Mouse (Mus musculus) heart, postnatal 14 days (tissue): Measurements from ENCODE around the gene Sphk2. TPM values are rescaled to one million over a fixed set of nuclear protein-coding genes. Genes with fewer than 3 reads are reported as not detected.
"Not testable (repeated sequence)": the region's sequence is repeated elsewhere in the genome, so short reads cannot be mapped to it uniquely, and the experiment has no call there.

ENCODE experiments used
- DNase-seq, 2 experiments: peaks; one replicate each; pipeline ENCODE4 v3.0.0; 2021 to 2022
- intact Hi-C: fragments of 180-260 bp; cut with DNase I; formaldehyde crosslinking; loops from one replicate; pipeline ENCODE4 v1.15.1; 2025
- total RNA-seq, 2 experiments: library from RNA; stranded (reverse); gene quantifications; 2 replicates each; pipeline ENCODE4 v1.2.3; 2021

The Sphk2 gene
- total RNA-seq, 2 experiments from 2014 or later, result 17.5 to 18.8 TPM

- intact Hi-C loops, result no loop called here
- DNase-seq, result no peak
Observed at GRCm38 (mm10) chr7:45666161-45666560, 51.6 kb downstream of the Sphk2 start, which contains the start of gene Fut2. Fut2 (minus strand) TSS chr7:45666394.

GRCm38 (mm10) chr7:45665303-45666138 lies 52.3 kb downstream of the Sphk2 start:
- DNase-seq, result no peak
- intact Hi-C loops, result no loop called here

GRCm38 (mm10) chr7:45661702-45662101 lies 56.1 kb downstream of the Sphk2 start:
- intact Hi-C loops, DNase-seq: not testable (repeated sequence)

- intact Hi-C loops, result no loop called here
- DNase-seq, result no peak
Observed at GRCm38 (mm10) chr7:45660746-45661478, 56.9 kb downstream of the Sphk2 start.

Other genes with a start within 250 kb of the Sphk2 start
- not detected for gene Tulp2, start 236.1 kb downstream of the Sphk2 start, total RNA-seq
- gene Gm45808, start 231.2 kb downstream of the Sphk2 start, total RNA-seq, result 1 to 10 TPM; 2.8 to 4.6 TPM
- 1 to 10 TPM; 4.5 to 6.0 TPM for gene Dhdh, start 229.2 kb downstream of the Sphk2 start, total RNA-seq
- gene Nucb1, start 207.6 kb downstream of the Sphk2 start, total RNA-seq, result 100 to 1,000 TPM; 116 to 137 TPM
- 10 to 100 TPM; 21.7 to 32.8 TPM for gene Ppp1r15a, start 191.7 kb downstream of the Sphk2 start, total RNA-seq
- gene Plekha4, start 191.7 kb downstream of the Sphk2 start, total RNA-seq, result 1 to 10 TPM; 1.9 to 2.1 TPM
- under 1 TPM; 0.19 to 0.39 TPM for gene Hsd17b14, start 163.1 kb downstream of the Sphk2 start, total RNA-seq
- gene Bcat2, start 147.8 kb downstream of the Sphk2 start, total RNA-seq, result 10 to 100 TPM; 85.5 to 94.6 TPM
- gene Fgf21, start 102.5 kb downstream of the Sphk2 start, total RNA-seq, result not detected
- under 1 TPM in 1 of 2 experiments, not detected in 1; 0.12 TPM for gene Fut1, start 100.7 kb downstream of the Sphk2 start, total RNA-seq
- under 1 TPM; 0.54 to 0.67 TPM for gene Izumo1, start 96.2 kb downstream of the Sphk2 start, total RNA-seq
- 10 to 100 TPM; 42.6 to 42.8 TPM for gene Rasip1, start 90.5 kb downstream of the Sphk2 start, total RNA-seq
- gene Mamstr, start 78.0 kb downstream of the Sphk2 start, total RNA-seq, result 1 to 10 TPM; 6.4 to 6.9 TPM
- gene Fut2, start 51.6 kb downstream of the Sphk2 start, total RNA-seq, result under 1 TPM; 0.37 to 0.69 TPM
- gene Ntn5, start 34.0 kb downstream of the Sphk2 start, total RNA-seq, result under 1 TPM; 0.12 to 0.24 TPM
- under 1 TPM in 1 of 2 experiments, not detected in 1; 0.12 TPM for gene Sec1, start 23.6 kb downstream of the Sphk2 start, total RNA-seq
- gene Car11, start 18.2 kb downstream of the Sphk2 start, total RNA-seq, result 1 to 10 TPM; 4.3 to 6.6 TPM
- 10 to 100 TPM; 24.7 to 27.1 TPM for gene Dbp, start 12.9 kb downstream of the Sphk2 start, total RNA-seq
- gene Rpl18, start 2.5 kb downstream of the Sphk2 start, total RNA-seq, result 100 to 1,000 TPM; 552 to 626 TPM
- under 1 TPM; 0.17 to 0.24 TPM for gene Fam83e, start 3.2 kb upstream of the Sphk2 start, total RNA-seq
- not detected for gene Spaca4, start 7.8 kb upstream of the Sphk2 start, total RNA-seq
- gene Lmtk3, start 65.7 kb upstream of the Sphk2 start, total RNA-seq, result under 1 TPM in 1 of 2 experiments, not detected in 1; 0.12 TPM
- gene Sult2b1, start 66.7 kb upstream of the Sphk2 start, total RNA-seq, result not detected
- 10 to 100 TPM; 73.9 to 77.1 TPM for gene Cyth2, start 96.6 kb upstream of the Sphk2 start, total RNA-seq
- under 1 TPM; 0.74 to 1.00 TPM for gene Kcnj14, start 106.8 kb upstream of the Sphk2 start, total RNA-seq
- gene Grwd1, start 112.9 kb upstream of the Sphk2 start, total RNA-seq, result 10 to 100 TPM in 1 of 2 experiments, 1 to 10 TPM in 1; 8.6 to 12.5 TPM
- gene Kdelr1, start 154.8 kb upstream of the Sphk2 start, total RNA-seq, result 100 to 1,000 TPM; 103 to 109 TPM
- gene Grin2d, start 160.4 kb upstream of the Sphk2 start, total RNA-seq, result under 1 TPM; 0.34 to 0.41 TPM
- gene Syngr4, start 178.7 kb upstream of the Sphk2 start, total RNA-seq, result not detected
- 10 to 100 TPM; 77.4 to 79.3 TPM for gene Tmem143, start 178.9 kb upstream of the Sphk2 start, total RNA-seq
- gene Emp3, start 203.4 kb upstream of the Sphk2 start, total RNA-seq, result 10 to 100 TPM; 25.7 to 32.4 TPM
- 1 to 10 TPM; 2.0 to 2.2 TPM for gene Ccdc114, start 206.1 kb upstream of the Sphk2 start, total RNA-seq